Mouse (Mus musculus) heart, adult 2 months (tissue): Measurements from ENCODE around the gene Olfml2a.

ENCODE experiments used
- CTCF ChIP-seq: fragments of 200-600 bp; IDR thresholded peaks from 2 replicates; pipeline ENCODE4 v1.8.1; 2022; ENCODE audit warnings: antibody characterized with exemption, mild to moderate bottlenecking, moderate library complexity
- EP300 ChIP-seq: fragments of 200-500 bp; IDR thresholded peaks from 2 replicates; pipeline ENCODE4 v1.6.1; 2011; ENCODE audit warnings: low read depth, low read length, control low read depth; ENCODE audit not compliant: insufficient read depth
- POLR2A ChIP-seq: fragments of 200-500 bp; IDR thresholded peaks from 2 replicates; pipeline ENCODE4 v1.6.1; 2011; ENCODE audit warnings: mild to moderate bottlenecking, low read depth, low read length, control low read depth; ENCODE audit not compliant: insufficient read depth

- TF ChIP-seq CTCF (no peak), POLR2A (no peak), EP300 (no peak)
Measured at GRCm38 (mm10) chr2:38904290-38904689, 27.5 kb upstream of the Olfml2a start.
